Comparison of ENCODE assay signal across 34 mouse cellular contexts in genomic region chrX:161728507-161728906, GRCm38 (mm10). TPM values are rescaled to one million over a fixed set of nuclear protein-coding genes. Genes with fewer than 3 reads are reported as not detected.
DNase-seq lines count a peak whose midpoint lies in the region; ATAC-seq and TF ChIP-seq lines count a peak whose summit lies in the region.
"Had no signal": no experiment of that assay in that cellular context is flagged by ENCODE, and none has a peak within 500 bp of the region (broad histone marks: within the 10 kb centered on the region; RNA-seq: fewer than 3 reads in every experiment).

No protein-coding gene starts in this region.

- no peaks in the 10 kb centered on the region for H3K9me3 ChIP-seq in kidney, embryonic 15.5 days (replicated peaks)
- H3K9me3 ChIP-seq in liver, embryonic 11.5 days (ENCODE audit: control insufficient read depth, low read length): no peaks in the 10 kb centered on the region
- H3K9me3 ChIP-seq: embryonic facial prominence, embryonic 12.5 days; forebrain, embryonic 10.5 days; forebrain, embryonic 15.5 days; G1E; heart, embryonic 10.5 days; heart, embryonic 15.5 days; hindbrain, embryonic 10.5 days; hindbrain, embryonic 15.5 days; intestine, embryonic 15.5 days; limb, embryonic 12.5 days; liver, embryonic 12.5 days; midbrain, embryonic 13.5 days; neural tube, embryonic 13.5 days had no signal

- H3K79me2 ChIP-seq in liver, adult 2 months (ENCODE audit: control insufficient read depth, insufficient read depth, low read length): no peaks in the 10 kb centered on the region

- no peaks in the 10 kb centered on the region for H3K4me1 ChIP-seq in kidney, embryonic 15.5 days
- peaks cover 2% of the 10 kb centered on the region; the same call in 1 of the 2 replicates for H3K4me1 ChIP-seq in liver, adult 2 months (ENCODE audit: control insufficient read depth, insufficient read depth, low read length)
- H3K4me1 ChIP-seq in liver, embryonic 11.5 days (replicated peaks; ENCODE audit: control insufficient read depth, insufficient read depth, low read length): no peaks in the 10 kb centered on the region
- H3K4me1 ChIP-seq: embryonic facial prominence, embryonic 12.5 days; heart, embryonic 10.5 days; heart, embryonic 15.5 days; intestine, embryonic 15.5 days; limb, embryonic 12.5 days; liver, embryonic 12.5 days had no signal

- H3K4me2 ChIP-seq in kidney, embryonic 15.5 days: no peak overlapping the region
- H3K4me2 ChIP-seq in liver, embryonic 11.5 days: no peak overlapping the region
- H3K4me2 ChIP-seq: embryonic facial prominence, embryonic 12.5 days; forebrain, embryonic 15.5 days; heart, embryonic 15.5 days; hindbrain, embryonic 15.5 days; intestine, embryonic 15.5 days; limb, embryonic 12.5 days; liver, embryonic 12.5 days; midbrain, embryonic 13.5 days; neural tube, embryonic 13.5 days had no signal

- DNase-seq in adrenal gland, postnatal 14 days: peak; percentile 14
- DNase-seq in adrenal gland, postnatal 4 days (ENCODE audit: low spot score in 2 of 2): no peak
- DNase-seq in gastrocnemius, adult 2 months: peak; percentile 15
- DNase-seq in gastrocnemius, postnatal 14 days: no peak
- peak; percentile 11 for DNase-seq in kidney, adult 11 months
- DNase-seq in liver, adult 2 months (ENCODE audit: extremely low read depth, low read depth, low spot score): peak; percentile 45
- DNase-seq in liver, embryonic 11.5 days (ENCODE audit: low spot score): no peak
- DNase-seq: cerebellum, adult 11-12 months; cerebellum, adult 9-11 months; liver, postnatal 0 days; right cerebral cortex, postnatal 4 days; thymus, adult 18-20 months; thymus, postnatal 25 days had no signal

- intact Hi-C loops in gastrocnemius, adult 2 months (cut with DNase I): no loop called here
- intact Hi-C loops in gastrocnemius, postnatal 14 days (cut with DNase I; ENCODE audit: low total_unique reads): no loop called here

- no peak overlapping the region for H3K4me3 ChIP-seq in gastrocnemius, adult 2 months
- no peak overlapping the region for H3K4me3 ChIP-seq in kidney, embryonic 15.5 days (replicated peaks)
- no peak overlapping the region for H3K4me3 ChIP-seq in liver, adult 2 months (ENCODE audit: insufficient read depth, low read depth, low read length)
- no peak overlapping the region for H3K4me3 ChIP-seq in liver, embryonic 11.5 days (ENCODE audit: low read depth, low read length)
- H3K4me3 ChIP-seq: embryonic facial prominence, embryonic 12.5 days; forebrain, embryonic 10.5 days; forebrain, embryonic 15.5 days; heart, embryonic 10.5 days; heart, embryonic 15.5 days; hindbrain, embryonic 10.5 days; hindbrain, embryonic 15.5 days; intestine, embryonic 15.5 days; layer of hippocampus, adult 2 months; left cerebral cortex, adult 2 months; limb, embryonic 12.5 days; liver, embryonic 12.5 days; midbrain, embryonic 13.5 days; neural tube, embryonic 13.5 days had no signal

- peak overlapping the region; percentile 68 for H3K27ac ChIP-seq in gastrocnemius, adult 2 months
- no peak overlapping the region for H3K27ac ChIP-seq in kidney, embryonic 15.5 days
- no peak overlapping the region for H3K27ac ChIP-seq in liver, adult 2 months (replicated peaks; ENCODE audit: insufficient read depth, low read depth, low read length)
- H3K27ac ChIP-seq in liver, embryonic 11.5 days (ENCODE audit: low read depth, low read length): no peak overlapping the region
- H3K27ac ChIP-seq: embryonic facial prominence, embryonic 12.5 days; forebrain, embryonic 10.5 days; forebrain, embryonic 15.5 days; heart, embryonic 10.5 days; heart, embryonic 15.5 days; hindbrain, embryonic 10.5 days; hindbrain, embryonic 15.5 days; intestine, embryonic 15.5 days; layer of hippocampus, adult 2 months; left cerebral cortex, adult 2 months; limb, embryonic 12.5 days; liver, embryonic 12.5 days; macrophage; midbrain, embryonic 13.5 days; neural tube, embryonic 13.5 days; stomach, postnatal 0 days had no signal

- 55% methylated on average over 4 of the region's 4 CpGs for WGBS in kidney, embryonic 15.5 days
- WGBS in liver, adult 2 months: 60% methylated on average over 4 of the region's 4 CpGs
- 74% methylated on average over 4 of the region's 4 CpGs for WGBS in liver, embryonic 11.5 days

- H3K36me3 ChIP-seq in kidney, embryonic 15.5 days: no peaks in the 10 kb centered on the region
- no peaks in the 10 kb centered on the region for H3K36me3 ChIP-seq in liver, adult 2 months (ENCODE audit: control insufficient read depth, insufficient read depth, low read length)
- H3K36me3 ChIP-seq in liver, embryonic 11.5 days (ENCODE audit: control insufficient read depth, insufficient read depth, low read length): no peaks in the 10 kb centered on the region
- H3K36me3 ChIP-seq: embryonic facial prominence, embryonic 12.5 days; forebrain, embryonic 10.5 days; forebrain, embryonic 15.5 days; G1E; heart, embryonic 10.5 days; heart, embryonic 15.5 days; hindbrain, embryonic 10.5 days; hindbrain, embryonic 15.5 days; intestine, embryonic 15.5 days; limb, embryonic 12.5 days; liver, embryonic 12.5 days; midbrain, embryonic 13.5 days; neural tube, embryonic 13.5 days had no signal

- peaks cover 63% of the 10 kb centered on the region for H3K27me3 ChIP-seq in kidney, embryonic 15.5 days
- no peaks in the 10 kb centered on the region for H3K27me3 ChIP-seq in liver, adult 2 months (ENCODE audit: control insufficient read depth, insufficient read depth, low read length)
- H3K27me3 ChIP-seq in liver, embryonic 11.5 days (replicated peaks; ENCODE audit: control insufficient read depth, insufficient read depth, low read length): peaks cover 11% of the 10 kb centered on the region
- H3K27me3 ChIP-seq: forebrain, embryonic 15.5 days had no signal

- no peak for ATAC-seq in kidney, embryonic 15.5 days (replicated peaks; ENCODE audit: low FRiP score)
- no peak for ATAC-seq in liver, embryonic 11.5 days (replicated peaks; ENCODE audit: low FRiP score)
- ATAC-seq: forebrain, embryonic 15.5 days; intestine, embryonic 15.5 days; liver, embryonic 12.5 days; liver, postnatal 0 days; lung, postnatal 0 days; midbrain, embryonic 13.5 days; Patski had no signal

- TF ChIP-seq CTCF in gastrocnemius, adult 2 months (IDR thresholded peaks at IDR 0.05): no peak
- TF ChIP-seq CTCF in liver, adult 2 months (IDR thresholded peaks at IDR 0.05; ENCODE audit: low read depth, low read length): no peak

- no peak for TF ChIP-seq POLR2A in liver, adult 2 months (IDR thresholded peaks at IDR 0.05; ENCODE audit: extremely low read depth, insufficient read depth, low read length)

- H3K9ac ChIP-seq in kidney, embryonic 15.5 days: no peak overlapping the region
- H3K9ac ChIP-seq in liver, adult 2 months (ENCODE audit: low read depth, low read length): no peak overlapping the region
- no peak overlapping the region for H3K9ac ChIP-seq in liver, embryonic 11.5 days (ENCODE audit: low read depth, low read length)
- H3K9ac ChIP-seq: embryonic facial prominence, embryonic 12.5 days; forebrain, embryonic 15.5 days; heart, embryonic 15.5 days; hindbrain, embryonic 15.5 days; intestine, embryonic 15.5 days; limb, embryonic 12.5 days; liver, embryonic 12.5 days; liver, postnatal 0 days; midbrain, embryonic 13.5 days; neural tube, embryonic 13.5 days had no signal

RNA-seq across cellular contexts. Expression of gene Rai2, which starts 11.6 kb away (rescaled TPM):
- total RNA-seq in adrenal gland, postnatal 14 days (2021): 17.0 and 17.6 TPM in 2 replicates
- 10 to 100 TPM; 21.6 to 28.4 TPM for total RNA-seq in adrenal gland, postnatal 4 days (2021)
- 10 to 100 TPM; 20.0 to 36.3 TPM for total RNA-seq in gastrocnemius, adult 2 months (2021)
- total RNA-seq in gastrocnemius, postnatal 14 days (2021): 10 to 100 TPM; 12.5 to 26.1 TPM
- 6.2 and 6.4 TPM in 2 replicates for polyA plus RNA-seq in kidney, embryonic 15.5 days (2015; fragmentation: Nextera tagmentation; extraction: Ambion mirVana)
- total RNA-seq in liver, adult 2 months (2014; rRNA removed): 0.28 and 1.0 TPM in 2 replicates
- 2.4 and 3.2 TPM in 2 replicates for polyA plus RNA-seq in liver, adult 2 months (2012; rRNA removed)
- polyA plus RNA-seq in liver, embryonic 11.5 days (2014; fragmentation: Nextera tagmentation; extraction: Ambion mirVana): 1.1 and 2.6 TPM in 2 replicates
- total RNA-seq: megakaryocyte-erythroid progenitor cell, adult 5-6 weeks had no signal
- polyA plus RNA-seq: G1E, macrophage, Patski had no signal

Comparison
In these comparisons a context has a peak if more than half of its experiments do, and no peak if none do; other contexts are left out.
1. DNase-seq: peak in adrenal gland, postnatal 14 days (single experiment), gastrocnemius, adult 2 months (single experiment), kidney, adult 11 months (single experiment) and liver, adult 2 months (single experiment); none in adrenal gland, postnatal 4 days (0 of 2), gastrocnemius, postnatal 14 days (single experiment) and liver, embryonic 11.5 days (single experiment).